9 mouse cellular contexts compared by ENCODE assay signal in genomic region chr19:36713092-36713491, GRCm38 (mm10). TPM values are rescaled to one million over a fixed set of nuclear protein-coding genes. Genes with fewer than 3 reads are reported as not detected.
DNase-seq lines count a peak whose midpoint lies in the region; ATAC-seq and TF ChIP-seq lines count a peak whose summit lies in the region.
"Had no signal": no experiment of that assay in that cellular context is flagged by ENCODE, and none has a peak within 500 bp of the region (broad histone marks: within the 10 kb centered on the region; RNA-seq: fewer than 3 reads in every experiment).

No protein-coding gene starts in this region.

- no peak overlapping the region for H3K4me3 ChIP-seq in heart, embryonic 15.5 days
- H3K4me3 ChIP-seq in lung, adult 2 months (replicated peaks; ENCODE audit: extremely low read depth, low read depth, low read length): peak overlapping the region; percentile 3

- ATAC-seq in heart, embryonic 15.5 days (replicated peaks; ENCODE audit: insufficient number of reproducible peaks, insufficient read depth, low FRiP score, low read depth): peak; percentile 71

- TF ChIP-seq POLR2A in lung, adult 2 months (IDR thresholded peaks at IDR 0.05; ENCODE audit: borderline replicate concordance, extremely low read depth, low read depth, low read length): no peak

- TF ChIP-seq CTCF in lung, adult 2 months (IDR thresholded peaks at IDR 0.05; ENCODE audit: insufficient read depth, low read length): no peak

- peaks cover 5% of the 10 kb centered on the region for H3K4me1 ChIP-seq in heart, embryonic 15.5 days (replicated peaks)
- no peaks in the 10 kb centered on the region for H3K4me1 ChIP-seq in lung, adult 2 months (ENCODE audit: control insufficient read depth, insufficient read depth, low read length)

- peak; percentile 46 to 62 for DNase-seq in heart, adult 9 months (ENCODE audit: low spot score in 2 of 2)
- DNase-seq in heart, adult 8-10 months (ENCODE audit: low spot score): no peak
- DNase-seq in NIH3T3 (ENCODE audit: low read depth): peak; percentile 35
- DNase-seq in lung, adult 2 months: no peak
- DNase-seq in thymus, postnatal 36 days: no peak
- DNase-seq in frontal cortex, postnatal 25 days (ENCODE audit: low spot score in 2 of 2): no peak
- DNase-seq in layer of hippocampus, adult 8-10 months (ENCODE audit: low spot score in 2 of 2): no peak

- H3K36me3 ChIP-seq in heart, embryonic 15.5 days: no peaks in the 10 kb centered on the region

- H3K27ac ChIP-seq in heart, embryonic 15.5 days: peak overlapping the region; percentile 68

- no peak overlapping the region for H3K9ac ChIP-seq in heart, embryonic 15.5 days

- H3K9me3 ChIP-seq in heart, embryonic 15.5 days (replicated peaks): no peaks in the 10 kb centered on the region

- H3K27me3 ChIP-seq in heart, embryonic 15.5 days: no peaks in the 10 kb centered on the region

- 37% methylated on average over 13 of the region's 13 CpGs for WGBS in heart, embryonic 15.5 days
- 28% methylated on average over 13 of the region's 13 CpGs for WGBS in lung, adult 2 months

- H3K4me2 ChIP-seq in heart, embryonic 15.5 days: no peak overlapping the region

RNA-seq across cellular contexts. Expression of gene Ppp1r3c, which starts 23.4 kb away (rescaled TPM):
- total RNA-seq in heart, adult 8-10 months (2022): 100 to 1,000 TPM in 2 of 4 experiments, 10 to 100 TPM in 2; 82.2 to 179 (median 102) TPM
- 82.2 and 93.0 TPM in 2 replicates for polyA plus RNA-seq in heart, embryonic 15.5 days (2015; fragmentation: Nextera tagmentation; extraction: Ambion mirVana)
- polyA plus RNA-seq in lung, adult 2 months (2012; rRNA removed): 5.4 and 9.8 TPM in 2 replicates
- total RNA-seq in layer of hippocampus, adult 8-10 months (2022): 10 to 100 TPM; 54.6 to 70.2 (median 64.5) TPM
- total RNA-seq: megakaryocyte, adult 5-6 weeks had no signal

Comparison
In these comparisons a context has a peak if more than half of its experiments do, and no peak if none do; other contexts are left out.
1. DNase-seq: peak in heart, adult 9 months (2 of 2) and NIH3T3 (single experiment); none in heart, adult 8-10 months (single experiment), lung, adult 2 months (single experiment), thymus, postnatal 36 days (0 of 2), frontal cortex, postnatal 25 days (0 of 2) and layer of hippocampus, adult 8-10 months (0 of 2).